Mouse (Mus musculus) ES-E14 (cell line): Measurements from ENCODE around the gene Dnmt3a. TPM values are rescaled to one million over a fixed set of nuclear protein-coding genes. Genes with fewer than 3 reads are reported as not detected.

Source experiments
- DNase-seq: peaks from one replicate; pipeline ENCODE4 v3.0.0-alpha.2; 2013; ENCODE audit warnings: low read depth, low spot score
- H3K27ac ChIP-seq: 2 replicates; pipeline ENCODE4 v1.5.1; 2012; ENCODE audit warnings: low read depth, mild to moderate bottlenecking, low read length, moderate library complexity, mixed read lengths; ENCODE audit not compliant: poor library complexity, insufficient read depth, severe bottlenecking
- H3K36me3 ChIP-seq: 2 replicates; pipeline ENCODE4 v1.6.1; 2012; ENCODE audit warnings: mild to moderate bottlenecking, low read length, moderate library complexity, mixed read lengths; ENCODE audit not compliant: control insufficient read depth, poor library complexity, insufficient read depth, severe bottlenecking
- H3K4me1 ChIP-seq, 2 experiments: fragments of 150-350 bp in 1 of 2; sonication (generic) in 1 of 2; 2 replicates each; pipeline ENCODE4 v1.6.1; 2012; ENCODE audit warnings: low read length in 2 of 2, mild to moderate bottlenecking in 1 of 2, mixed read lengths in 1 of 2; ENCODE audit not compliant: control insufficient read depth in 2 of 2, insufficient read depth in 2 of 2, poor library complexity in 1 of 2
- H3K4me3 ChIP-seq, 2 experiments: fragments of 150-350 bp in 1 of 2; sonication (generic) in 1 of 2; 2 replicates each; pipeline ENCODE4 v1.5.1; 2012; ENCODE audit warnings: low read length in 2 of 2, low read depth in 1 of 2, mild to moderate bottlenecking in 1 of 2, mixed read lengths in 1 of 2; ENCODE audit not compliant: insufficient read depth in 1 of 2, poor library complexity in 1 of 2, severe bottlenecking in 1 of 2
- H3K9ac ChIP-seq: 2 replicates; pipeline ENCODE4 v1.6.1; 2012; ENCODE audit warnings: low read depth, mild to moderate bottlenecking, low read length, mixed read lengths; ENCODE audit not compliant: poor library complexity, insufficient read depth, severe bottlenecking
- H3K9me3 ChIP-seq: fragments of 150-350 bp; sonication (generic); 2 replicates; pipeline ENCODE4 v1.6.1; 2012; ENCODE audit warnings: low read depth, mild to moderate bottlenecking, low read length; ENCODE audit not compliant: control insufficient read depth, insufficient read depth
- CHD2 ChIP-seq: IDR thresholded peaks from 2 replicates; pipeline ENCODE4 v1.6.1; 2014; ENCODE audit warnings: mild to moderate bottlenecking, low read depth, low read length, inconsistent platforms
- HCFC1 ChIP-seq: IDR thresholded peaks from 2 replicates; pipeline ENCODE4 v1.6.1; 2012; ENCODE audit warnings: low read length, inconsistent platforms, borderline replicate concordance; ENCODE audit not compliant: insufficient read depth
- MAFK ChIP-seq: IDR thresholded peaks from 2 replicates; pipeline ENCODE4 v1.6.1; 2014; ENCODE audit warnings: mild to moderate bottlenecking, low read depth, low read length, inconsistent platforms; ENCODE audit not compliant: insufficient read depth
- ZC3H11A ChIP-seq: IDR thresholded peaks from 2 replicates; pipeline ENCODE4 v1.6.1; 2012; ENCODE audit warnings: low read depth, mild to moderate bottlenecking, inconsistent platforms, low read length, borderline replicate concordance
- ZNF384 ChIP-seq: IDR thresholded peaks from 2 replicates; pipeline ENCODE4 v1.6.1; 2012; ENCODE audit warnings: low read depth, low read length, inconsistent platforms
- in situ Hi-C, 2 experiments: fragments of 600-800 bp; cut with MboI; formaldehyde crosslinking; loops; one replicate each; pipeline ENCODE4 v1.15.1; 2025; ENCODE audit warnings: low sequenced_read_pairs in 2 of 2, inconsistent platforms in 1 of 2; ENCODE audit not compliant: unreplicated experiment in 2 of 2
- total RNA-seq: library from RNA; depleted of rRNA; stranded (reverse); fragments of 300-350 nt; gene quantifications from 2 replicates; pipeline ENCODE4 v1.2.3, GENCODE M21; 2012

Gene Dnmt3a
- total RNA-seq, 1 experiment = 77.0 TPM

DNA sequence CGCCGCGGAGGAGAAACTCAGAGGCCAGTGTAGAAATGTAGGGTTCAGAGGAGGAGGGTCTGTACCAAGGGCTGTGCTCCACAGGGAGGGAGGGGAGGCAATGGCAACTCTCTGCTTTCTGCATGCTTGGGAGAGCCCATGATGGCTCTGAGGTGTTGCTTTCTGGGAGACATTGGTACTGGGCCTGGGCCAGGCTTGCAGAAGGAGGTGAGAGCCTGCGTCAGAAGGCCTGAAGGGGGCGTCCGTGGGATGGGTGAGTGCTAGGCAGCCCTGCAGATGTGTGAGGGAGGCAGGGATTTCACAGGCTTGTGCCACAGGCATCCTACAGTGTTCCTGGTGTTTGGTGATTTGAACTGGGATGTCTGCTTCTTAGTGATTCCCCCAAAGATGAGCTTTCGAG lies 11.2 kb downstream of the Dnmt3a start:
- Histone ChIP-seq H3K4me1 (peaks cover 0 to 6% of the 10 kb centered on the region in 2 experiments; a peak in 1 of 4 replicates), H3K9me3 (no peaks in the 10 kb centered on the region), H3K36me3 (no peaks in the 10 kb centered on the region), H3K9ac (no peak overlapping the region), H3K4me3 (no peak overlapping the region), H3K27ac (no peak overlapping the region)
- no peak for TF ChIP-seq ZNF384
- TF ChIP-seq CHD2 = no peak
- no peak for TF ChIP-seq ZC3H11A
- no peak for TF ChIP-seq HCFC1
- TF ChIP-seq MAFK = no peak
- DNase-seq = no peak
- in situ Hi-C loops = no loop called here

DNA sequence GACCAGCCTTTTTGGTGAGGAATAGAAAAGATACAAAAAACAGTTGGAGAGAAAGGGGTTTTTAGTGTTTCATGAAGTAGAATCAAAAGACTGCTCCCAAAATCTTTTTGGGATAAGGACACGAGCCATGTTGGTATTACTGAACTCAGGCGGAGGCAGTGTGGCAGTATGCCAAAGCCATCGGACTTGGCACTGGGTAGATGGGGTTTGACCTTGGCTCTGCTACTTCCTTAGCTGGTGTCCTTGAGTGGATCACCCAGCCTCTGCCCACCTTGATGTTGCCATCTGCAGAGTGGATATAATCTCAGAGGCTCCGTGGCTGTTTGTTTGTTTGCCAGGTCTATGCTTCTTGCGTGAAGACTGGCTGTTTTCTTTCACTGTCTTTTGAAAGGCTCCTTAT lies 11.8 kb downstream of the Dnmt3a start:
- H3K4me1 ChIP-seq = peaks cover 0 to 2% of the 10 kb centered on the region in 2 experiments; a peak in 1 of 4 replicates
- TF ChIP-seq ZC3H11A (no peak), ZNF384 (no peak), CHD2 (no peak), HCFC1 (no peak), MAFK (no peak)
- no peaks in the 10 kb centered on the region for H3K36me3 ChIP-seq
- DNase-seq = no peak
- no peak overlapping the region for H3K4me3 ChIP-seq
- no peaks in the 10 kb centered on the region for H3K9me3 ChIP-seq
- H3K9ac ChIP-seq = no peak overlapping the region
- H3K27ac ChIP-seq = no peak overlapping the region
- in situ Hi-C loops = no loop called here

DNA sequence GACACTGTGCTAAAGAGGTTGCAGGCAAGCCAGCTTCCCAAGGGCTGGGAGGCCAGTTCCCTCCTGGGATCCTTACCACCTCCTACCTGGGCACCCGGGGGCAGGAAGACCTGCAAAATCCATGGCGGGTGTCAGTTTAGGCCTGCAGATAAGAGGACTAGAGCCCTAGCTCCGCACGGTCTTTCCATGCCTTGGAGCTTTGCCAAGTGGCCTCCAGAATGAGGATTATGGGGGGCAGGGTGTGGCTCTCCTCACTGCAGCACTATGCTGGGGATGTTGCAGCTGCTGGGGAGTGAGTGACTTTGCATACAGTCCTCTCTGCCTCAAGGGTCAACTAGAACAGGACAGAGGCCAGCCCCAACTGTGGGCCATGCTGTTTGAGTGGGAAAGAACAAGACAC lies 14.1 kb downstream of the Dnmt3a start:
- no peak overlapping the region for H3K27ac ChIP-seq
- peaks cover 0 to 8% of the 10 kb centered on the region in 2 experiments; a peak in 1 of 4 replicates for H3K4me1 ChIP-seq
- H3K36me3 ChIP-seq = no peaks in the 10 kb centered on the region
- DNase-seq = no peak
- in situ Hi-C loops = no loop called here
- H3K4me3 ChIP-seq = no peak overlapping the region
- TF ChIP-seq ZC3H11A = no peak
- no peak for TF ChIP-seq CHD2
- TF ChIP-seq ZNF384 = no peak
- no peak for TF ChIP-seq MAFK
- no peak for TF ChIP-seq HCFC1
- H3K9ac ChIP-seq = no peak overlapping the region
- H3K9me3 ChIP-seq = no peaks in the 10 kb centered on the region

DNA sequence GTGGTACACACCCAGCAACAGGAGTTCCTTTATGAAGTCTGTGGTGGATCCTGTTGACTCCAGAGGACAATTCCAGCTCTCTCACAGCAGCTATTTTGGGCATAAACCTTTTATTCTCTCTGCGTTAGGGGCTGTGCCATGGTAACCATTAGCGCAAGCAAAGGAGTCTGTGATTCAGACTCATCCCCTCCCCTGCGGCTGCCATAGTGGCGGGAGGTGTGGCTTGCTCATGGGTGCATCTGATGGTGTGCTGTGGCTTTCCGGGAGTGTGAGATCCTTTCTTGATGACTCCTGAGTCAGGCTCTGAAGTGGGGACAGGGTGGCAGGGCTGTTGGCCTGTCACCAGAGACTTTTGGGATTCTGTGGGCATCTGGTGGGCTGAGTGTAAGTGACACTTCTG lies 17.6 kb downstream of the Dnmt3a start:
- in situ Hi-C loops = no loop called here
- no peak overlapping the region for H3K9ac ChIP-seq
- no peak for DNase-seq
- no peak for TF ChIP-seq HCFC1
- no peak for TF ChIP-seq MAFK
- TF ChIP-seq ZNF384 = no peak
- H3K9me3 ChIP-seq = no peaks in the 10 kb centered on the region
- peaks cover 2 to 15% of the 10 kb centered on the region in 2 experiments; a peak in 2 of 4 replicates for H3K4me1 ChIP-seq
- no peak overlapping the region for H3K4me3 ChIP-seq
- H3K27ac ChIP-seq = no peak overlapping the region
- H3K36me3 ChIP-seq = no peaks in the 10 kb centered on the region
